Mouse (Mus musculus) frontal cortex, postnatal 10 days (tissue): ENCODE measurements around the gene Sln.

Source experiments
- DNase-seq, 2 experiments: peaks; one replicate each; pipeline ENCODE4 v3.0.0; 2022; ENCODE audit warnings: low spot score in 2 of 2, mixed read lengths in 1 of 2

The Sln gene

DNA sequence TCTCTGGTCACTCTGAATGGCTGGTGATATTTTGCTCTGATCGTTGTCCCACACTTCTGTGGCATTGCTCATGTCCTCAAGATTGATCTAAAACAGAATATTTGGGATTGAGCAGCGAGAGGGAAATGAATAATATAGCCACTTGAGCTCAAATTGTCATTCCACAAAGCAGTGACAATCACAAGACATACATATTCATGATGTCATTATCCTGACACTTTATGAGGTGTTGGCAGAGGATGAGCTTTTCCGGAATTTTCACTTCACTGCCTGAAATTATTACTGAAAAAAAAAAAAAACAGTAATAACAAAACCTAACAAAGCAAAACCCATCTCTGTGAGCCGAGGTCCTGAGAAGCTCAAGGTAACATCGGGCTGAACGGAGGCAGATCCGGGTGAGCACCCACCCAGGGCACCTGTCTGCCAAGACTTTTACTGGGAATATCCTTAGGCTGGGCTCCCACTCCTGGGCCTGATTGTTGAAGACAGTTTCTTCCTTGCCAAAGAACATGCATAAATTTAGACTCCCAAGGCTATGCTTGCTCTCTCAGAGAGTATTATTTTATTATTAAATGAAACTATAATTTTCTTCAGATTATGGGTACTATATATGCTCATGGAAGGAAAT is 53.4 kb downstream of the Sln start:
- DNase-seq = no peak
